In the genomic region with DNA sequence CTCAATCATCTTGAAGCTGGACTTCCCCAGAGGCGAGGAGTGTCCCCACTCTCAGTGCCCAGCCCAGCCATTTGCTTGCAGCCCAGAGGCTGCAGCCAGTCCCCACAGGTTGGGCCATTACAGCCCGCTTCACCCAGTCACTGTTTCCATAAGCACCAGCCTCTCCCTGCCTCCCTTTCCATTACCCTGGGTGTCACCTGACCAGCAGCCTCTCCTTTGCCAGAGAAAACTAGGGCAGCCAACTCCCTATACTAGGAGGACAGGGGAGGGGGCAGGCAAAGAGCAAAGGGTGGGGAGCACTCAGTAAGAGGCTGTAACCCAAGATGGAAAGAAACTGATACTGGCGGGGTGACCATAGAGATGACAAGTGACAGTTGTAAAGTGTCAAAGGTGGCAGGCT, we compare ENCODE assay signal across 10 mouse cellular contexts. TPM values are rescaled to one million over a fixed set of nuclear protein-coding genes. Genes with fewer than 3 reads are reported as not detected.
DNase-seq lines count a peak whose midpoint lies in the region; ATAC-seq lines count a peak whose summit lies in the region.
"Had no signal": no experiment of that assay in that cellular context is flagged by ENCODE, and none has a peak within 500 bp of the region (broad histone marks: within the 10 kb centered on the region; RNA-seq: fewer than 3 reads in every experiment).

No protein-coding gene starts in this region.

- H3K27ac ChIP-seq in hindbrain, embryonic 10.5 days, result peak overlapping the region; percentile 16
- no peak overlapping the region for H3K27ac ChIP-seq in hindbrain, embryonic 13.5 days
- peak overlapping the region; percentile 78 for H3K27ac ChIP-seq in embryonic facial prominence, embryonic 15.5 days (replicated peaks)
- peak overlapping the region; percentile 95 for H3K27ac ChIP-seq in kidney, embryonic 16.5 days (ENCODE audit: low read length)
- H3K27ac ChIP-seq: midbrain, embryonic 12.5 days had no signal

- H3K4me3 ChIP-seq in hindbrain, embryonic 10.5 days, result no peak overlapping the region
- no peak overlapping the region for H3K4me3 ChIP-seq in hindbrain, embryonic 13.5 days
- H3K4me3 ChIP-seq in embryonic facial prominence, embryonic 15.5 days (replicated peaks), result no peak overlapping the region
- H3K4me3 ChIP-seq in kidney, embryonic 16.5 days (ENCODE audit: low read length), result peak overlapping the region; percentile 16; the same call in 1 of the 2 replicates
- H3K4me3 ChIP-seq: midbrain, embryonic 12.5 days had no signal

- no peak for ATAC-seq in hindbrain, embryonic 13.5 days (ENCODE audit: low FRiP score)
- no peak; the same call in 1 of the 2 replicates for ATAC-seq in embryonic facial prominence, embryonic 15.5 days (ENCODE audit: insufficient number of reproducible peaks, low FRiP score, low TSS enrichment, low read depth)
- peak; percentile 62 for ATAC-seq in kidney, embryonic 16.5 days (ENCODE audit: low FRiP score, low TSS enrichment)
- ATAC-seq in activated CD4-positive, CD25-positive, alpha-beta regulatory T cell, adult 4 months, result no peak
- no peak for ATAC-seq in megakaryocyte-erythroid progenitor cell, adult 5-6 weeks (replicated peaks; ENCODE audit: low FRiP score, low TSS enrichment, poor library complexity, severe bottlenecking)
- ATAC-seq: Patski had no signal

- H3K27me3 ChIP-seq in hindbrain, embryonic 10.5 days (ENCODE audit: insufficient read depth, poor library complexity, severe bottlenecking), result peaks cover 22% of the 10 kb centered on the region
- H3K27me3 ChIP-seq in hindbrain, embryonic 13.5 days, result peaks cover 18% of the 10 kb centered on the region
- H3K27me3 ChIP-seq in embryonic facial prominence, embryonic 15.5 days, result no peaks in the 10 kb centered on the region
- H3K27me3 ChIP-seq in kidney, embryonic 16.5 days (ENCODE audit: insufficient read depth, low read length), result no peaks in the 10 kb centered on the region
- H3K27me3 ChIP-seq: Patski had no signal

- H3K4me1 ChIP-seq in hindbrain, embryonic 10.5 days (replicated peaks), result peaks cover 55% of the 10 kb centered on the region
- H3K4me1 ChIP-seq in hindbrain, embryonic 13.5 days (replicated peaks), result peaks cover 10% of the 10 kb centered on the region
- peaks cover 90% of the 10 kb centered on the region for H3K4me1 ChIP-seq in embryonic facial prominence, embryonic 15.5 days
- peaks cover 96% of the 10 kb centered on the region for H3K4me1 ChIP-seq in kidney, embryonic 16.5 days (ENCODE audit: insufficient read depth, low read length)

- H3K9ac ChIP-seq in hindbrain, embryonic 13.5 days, result no peak overlapping the region
- H3K9ac ChIP-seq in embryonic facial prominence, embryonic 15.5 days, result no peak overlapping the region
- peak overlapping the region; percentile 59 for H3K9ac ChIP-seq in kidney, embryonic 16.5 days (replicated peaks; ENCODE audit: low read length)
- H3K9ac ChIP-seq: midbrain, embryonic 12.5 days had no signal

- no peak overlapping the region for H3K4me2 ChIP-seq in hindbrain, embryonic 13.5 days
- H3K4me2 ChIP-seq in embryonic facial prominence, embryonic 15.5 days (replicated peaks), result 0 out of 2 replicates have a peak overlapping the region, but pooled peaks have one; percentile 10
- H3K4me2 ChIP-seq in kidney, embryonic 16.5 days (replicated peaks; ENCODE audit: low read depth, low read length), result peak overlapping the region; percentile 45
- H3K4me2 ChIP-seq: midbrain, embryonic 12.5 days had no signal

- H3K9me3 ChIP-seq in hindbrain, embryonic 10.5 days, result no peaks in the 10 kb centered on the region
- no peaks in the 10 kb centered on the region for H3K9me3 ChIP-seq in hindbrain, embryonic 13.5 days
- no peaks in the 10 kb centered on the region for H3K9me3 ChIP-seq in embryonic facial prominence, embryonic 15.5 days (replicated peaks)
- no peaks in the 10 kb centered on the region for H3K9me3 ChIP-seq in kidney, embryonic 16.5 days (ENCODE audit: low read length)
- H3K9me3 ChIP-seq: midbrain, embryonic 12.5 days had no signal

- H3K36me3 ChIP-seq in hindbrain, embryonic 10.5 days, result no peaks in the 10 kb centered on the region
- H3K36me3 ChIP-seq in hindbrain, embryonic 13.5 days, result no peaks in the 10 kb centered on the region
- no peaks in the 10 kb centered on the region for H3K36me3 ChIP-seq in embryonic facial prominence, embryonic 15.5 days
- no peaks in the 10 kb centered on the region for H3K36me3 ChIP-seq in kidney, embryonic 16.5 days (ENCODE audit: insufficient read depth, low read length)
- H3K36me3 ChIP-seq: midbrain, embryonic 12.5 days had no signal

- no peak for DNase-seq in hindbrain, embryonic 10.5 days (ENCODE audit: low spot score)
- peak; percentile 66 for DNase-seq in lung, postnatal 36 days
- DNase-seq in B cell, adult 2 months, result no peak

- 65% methylated on average over 3 of the region's 3 CpGs for WGBS in hindbrain, embryonic 10.5 days
- 56% methylated on average over 3 of the region's 3 CpGs for WGBS in hindbrain, embryonic 13.5 days
- WGBS in embryonic facial prominence, embryonic 15.5 days, result 50% methylated on average over 3 of the region's 3 CpGs
- 32% methylated on average over 3 of the region's 3 CpGs for WGBS in kidney, embryonic 16.5 days

RNA-seq across cellular contexts. Expression of a gene that starts 6.7 kb away (rescaled TPM):
- polyA plus RNA-seq in hindbrain, embryonic 10.5 days (2016; fragmentation: Nextera tagmentation; extraction: Ambion mirVana), result 14.8 and 18.0 TPM in 2 replicates
- polyA plus RNA-seq in hindbrain, embryonic 13.5 days (2015; fragmentation: Nextera tagmentation; extraction: Ambion mirVana), result 9.0 and 9.7 TPM in 2 replicates
- 113 and 114 TPM in 2 replicates for polyA plus RNA-seq in embryonic facial prominence, embryonic 15.5 days (2015; fragmentation: Nextera tagmentation; extraction: Ambion mirVana)
- 204 and 209 TPM in 2 replicates for polyA plus RNA-seq in kidney, embryonic 16.5 days (2015; fragmentation: Nextera tagmentation; extraction: Ambion mirVana)
- polyA plus RNA-seq in activated CD4-positive, CD25-positive, alpha-beta regulatory T cell, adult 4 months (2017; shearing (Covaris generic)), result 10 to 100 TPM; 13.8 to 23.7 TPM
- total RNA-seq in megakaryocyte-erythroid progenitor cell, adult 5-6 weeks (2014; fragmentation: Nextera tagmentation), result 1.0 and 5.3 TPM in 2 replicates
- total RNA-seq in megakaryocyte-erythroid progenitor cell, adult 5-6 weeks (2017), result 0.23 and 1.3 TPM in 2 replicates

RNA-seq across cellular contexts. Expression of a gene that starts 19.8 kb away (rescaled TPM):
- 61.5 and 76.4 TPM in 2 replicates for polyA plus RNA-seq in hindbrain, embryonic 10.5 days (2016; fragmentation: Nextera tagmentation; extraction: Ambion mirVana)
- polyA plus RNA-seq in hindbrain, embryonic 13.5 days (2015; fragmentation: Nextera tagmentation; extraction: Ambion mirVana), result 84.3 and 85.3 TPM in 2 replicates
- 66.3 and 67.8 TPM in 2 replicates for polyA plus RNA-seq in embryonic facial prominence, embryonic 15.5 days (2015; fragmentation: Nextera tagmentation; extraction: Ambion mirVana)
- polyA plus RNA-seq in kidney, embryonic 16.5 days (2015; fragmentation: Nextera tagmentation; extraction: Ambion mirVana), result 65.9 and 67.0 TPM in 2 replicates
- 10 to 100 TPM; 29.7 to 33.4 TPM for polyA plus RNA-seq in activated CD4-positive, CD25-positive, alpha-beta regulatory T cell, adult 4 months (2017; shearing (Covaris generic))
- 25.7 and 26.7 TPM in 2 replicates for total RNA-seq in megakaryocyte-erythroid progenitor cell, adult 5-6 weeks (2014; fragmentation: Nextera tagmentation)
- total RNA-seq in megakaryocyte-erythroid progenitor cell, adult 5-6 weeks (2017), result 10.9 and 16.0 TPM in 2 replicates

RNA-seq across cellular contexts. Expression of a gene that starts 23.8 kb away (rescaled TPM):
- 4.4 and 4.5 TPM in 2 replicates for polyA plus RNA-seq in hindbrain, embryonic 10.5 days (2016; fragmentation: Nextera tagmentation; extraction: Ambion mirVana)
- 5.0 and 5.9 TPM in 2 replicates for polyA plus RNA-seq in hindbrain, embryonic 13.5 days (2015; fragmentation: Nextera tagmentation; extraction: Ambion mirVana)
- 12.2 and 12.5 TPM in 2 replicates for polyA plus RNA-seq in embryonic facial prominence, embryonic 15.5 days (2015; fragmentation: Nextera tagmentation; extraction: Ambion mirVana)
- polyA plus RNA-seq in kidney, embryonic 16.5 days (2015; fragmentation: Nextera tagmentation; extraction: Ambion mirVana), result 8.1 and 14.0 TPM in 2 replicates
- 1 to 10 TPM in 1 of 2 experiments, not detected in 1; 3.7 TPM for polyA plus RNA-seq in activated CD4-positive, CD25-positive, alpha-beta regulatory T cell, adult 4 months (2017; shearing (Covaris generic))
- not detected in 2 replicates for total RNA-seq in megakaryocyte-erythroid progenitor cell, adult 5-6 weeks (2014; fragmentation: Nextera tagmentation)
- not detected in 2 replicates for total RNA-seq in megakaryocyte-erythroid progenitor cell, adult 5-6 weeks (2017)

RNA-seq across cellular contexts. Expression of a gene that starts 32.0 kb away (rescaled TPM):
- 0.35 and 0.72 TPM in 2 replicates for polyA plus RNA-seq in hindbrain, embryonic 10.5 days (2016; fragmentation: Nextera tagmentation; extraction: Ambion mirVana)
- 2.3 and 9.3 TPM in 2 replicates for polyA plus RNA-seq in hindbrain, embryonic 13.5 days (2015; fragmentation: Nextera tagmentation; extraction: Ambion mirVana)
- 33.4 and 58.2 TPM in 2 replicates for polyA plus RNA-seq in embryonic facial prominence, embryonic 15.5 days (2015; fragmentation: Nextera tagmentation; extraction: Ambion mirVana)
- 0.75 and 2.0 TPM in 2 replicates for polyA plus RNA-seq in kidney, embryonic 16.5 days (2015; fragmentation: Nextera tagmentation; extraction: Ambion mirVana)
- polyA plus RNA-seq in activated CD4-positive, CD25-positive, alpha-beta regulatory T cell, adult 4 months (2017; shearing (Covaris generic)), result under 1 TPM in 1 of 2 experiments, not detected in 1; 0.32 TPM
- total RNA-seq in megakaryocyte-erythroid progenitor cell, adult 5-6 weeks (2014; fragmentation: Nextera tagmentation), result not detected in 2 replicates
- total RNA-seq in megakaryocyte-erythroid progenitor cell, adult 5-6 weeks (2017), result 0.09 TPM in 1 of 2 replicates, not detected in the other

RNA-seq across cellular contexts. Expression of a gene that starts 34.0 kb away (rescaled TPM):
- 0.02 TPM in 1 of 2 replicates, not detected in the other for polyA plus RNA-seq in hindbrain, embryonic 10.5 days (2016; fragmentation: Nextera tagmentation; extraction: Ambion mirVana)
- 0.05 and 0.09 TPM in 2 replicates for polyA plus RNA-seq in hindbrain, embryonic 13.5 days (2015; fragmentation: Nextera tagmentation; extraction: Ambion mirVana)
- 0.50 and 0.98 TPM in 2 replicates for polyA plus RNA-seq in embryonic facial prominence, embryonic 15.5 days (2015; fragmentation: Nextera tagmentation; extraction: Ambion mirVana)
- 0.06 and 0.29 TPM in 2 replicates for polyA plus RNA-seq in kidney, embryonic 16.5 days (2015; fragmentation: Nextera tagmentation; extraction: Ambion mirVana)
- not detected for polyA plus RNA-seq in activated CD4-positive, CD25-positive, alpha-beta regulatory T cell, adult 4 months (2017; shearing (Covaris generic))
- total RNA-seq in megakaryocyte-erythroid progenitor cell, adult 5-6 weeks (2014; fragmentation: Nextera tagmentation), result not detected in 2 replicates
- total RNA-seq in megakaryocyte-erythroid progenitor cell, adult 5-6 weeks (2017), result not detected in 2 replicates
